Comparison of ENCODE assay signal across 16 mouse cellular contexts in genomic region chr4:65886862-65887261, GRCm38 (mm10).
"Had no signal": no experiment of that assay in that cellular context is flagged by ENCODE, and none has a peak within 500 bp of the region (broad histone marks: within the 10 kb centered on the region; RNA-seq: fewer than 3 reads in every experiment).

No protein-coding gene starts in this region.

- H3K27ac ChIP-seq: neural tube, embryonic 13.5 days; neural tube, embryonic 15.5 days; stomach, embryonic 15.5 days; stomach, postnatal 0 days had no signal

- H3K4me3 ChIP-seq: neural tube, embryonic 13.5 days; neural tube, embryonic 15.5 days; stomach, embryonic 15.5 days had no signal

- H3K36me3 ChIP-seq: neural tube, embryonic 13.5 days; neural tube, embryonic 15.5 days; stomach, embryonic 15.5 days had no signal

- H3K9me3 ChIP-seq: neural tube, embryonic 13.5 days; neural tube, embryonic 15.5 days; stomach, embryonic 15.5 days had no signal

- DNase-seq: retina, postnatal 1 day; right cerebral cortex, adult 18-20 months; right cerebral cortex, postnatal 14 days; right cerebral cortex, postnatal 25 days; right cerebral cortex, postnatal 4 days; spleen, adult 18-20 months; thymus, adult 18-20 months; thymus, adult 2 months; thymus, postnatal 14 days; thymus, postnatal 25 days; thymus, postnatal 36 days; thymus, postnatal 4 days had no signal

- H3K4me2 ChIP-seq: neural tube, embryonic 13.5 days; neural tube, embryonic 15.5 days; stomach, embryonic 15.5 days had no signal

- H3K27me3 ChIP-seq: neural tube, embryonic 13.5 days; neural tube, embryonic 15.5 days; stomach, embryonic 15.5 days had no signal

- H3K9ac ChIP-seq: neural tube, embryonic 13.5 days; neural tube, embryonic 15.5 days; stomach, embryonic 15.5 days had no signal

- H3K4me1 ChIP-seq: stomach, embryonic 15.5 days had no signal
